Mouse (Mus musculus): Measurements from ENCODE around the gene Mical2. TPM values are rescaled to one million over a fixed set of nuclear protein-coding genes. Genes with fewer than 3 reads are reported as not detected.

Gene Mical2
- polyA plus RNA-seq, 1 experiment from 2014 or later, result 105 TPM

GRCm38 (mm10) chr7:112212921-112213721 is 12.5 kb upstream of the Mical2 start:
- ATAC-seq (ENCODE audit: extremely low read depth, insufficient number of reproducible peaks, low FRiP score, low TSS enrichment), result no peak

DNA sequence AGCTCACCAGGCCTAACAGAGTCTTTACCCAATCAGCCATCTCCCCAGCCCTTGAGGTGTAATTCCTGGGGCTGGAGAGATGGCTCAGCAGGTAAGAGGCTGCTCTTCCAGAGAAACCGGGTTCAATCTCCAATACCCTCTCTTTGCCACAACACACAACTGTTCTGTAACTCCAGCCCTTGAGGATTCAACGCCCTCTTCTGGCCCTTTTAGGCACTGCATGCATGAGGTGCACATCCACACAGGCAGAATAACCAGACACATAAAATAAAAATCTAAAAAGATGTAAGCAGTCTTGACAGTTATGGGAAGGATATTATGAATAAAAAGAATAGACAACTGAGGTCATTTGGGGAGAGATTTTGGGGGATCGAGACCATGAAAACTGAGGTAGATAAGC is 9.8 kb upstream of the Mical2 start:
- no peak overlapping the region for H3K4me3 ChIP-seq
- peaks cover 55% of the 10 kb centered on the region for H3K4me1 ChIP-seq
- H3K9me3 ChIP-seq, result peaks cover 6% of the 10 kb centered on the region; the same call in 1 of the 2 replicates
- ATAC-seq (ENCODE audit: extremely low read depth, insufficient number of reproducible peaks, low FRiP score, low TSS enrichment), result no peak
- H3K36me3 ChIP-seq, result no peaks in the 10 kb centered on the region
- 72% methylated on average over 3 of the region's 3 CpGs for WGBS
- H3K9ac ChIP-seq, result no peak overlapping the region
- no peak overlapping the region; the same call in 1 of the 2 replicates for H3K27ac ChIP-seq (replicated peaks)
- no peak overlapping the region for H3K4me2 ChIP-seq
- no peaks in the 10 kb centered on the region for H3K27me3 ChIP-seq (replicated peaks)

More at GRCm38 (mm10) chr7:112212921-112213721, 12.5 kb upstream of the Mical2 start:
- H3K4me2 ChIP-seq, result no peak overlapping the region
- 51% methylated on average over 8 of the region's 8 CpGs for WGBS
- peak overlapping the region; percentile 50 for H3K9ac ChIP-seq
- no peak overlapping the region for H3K4me3 ChIP-seq
- no peaks in the 10 kb centered on the region for H3K9me3 ChIP-seq
- peaks cover 70% of the 10 kb centered on the region for H3K4me1 ChIP-seq
- H3K27me3 ChIP-seq (replicated peaks), result no peaks in the 10 kb centered on the region
- peak overlapping the region; percentile 66 for H3K27ac ChIP-seq (replicated peaks)
- no peaks in the 10 kb centered on the region for H3K36me3 ChIP-seq

DNA sequence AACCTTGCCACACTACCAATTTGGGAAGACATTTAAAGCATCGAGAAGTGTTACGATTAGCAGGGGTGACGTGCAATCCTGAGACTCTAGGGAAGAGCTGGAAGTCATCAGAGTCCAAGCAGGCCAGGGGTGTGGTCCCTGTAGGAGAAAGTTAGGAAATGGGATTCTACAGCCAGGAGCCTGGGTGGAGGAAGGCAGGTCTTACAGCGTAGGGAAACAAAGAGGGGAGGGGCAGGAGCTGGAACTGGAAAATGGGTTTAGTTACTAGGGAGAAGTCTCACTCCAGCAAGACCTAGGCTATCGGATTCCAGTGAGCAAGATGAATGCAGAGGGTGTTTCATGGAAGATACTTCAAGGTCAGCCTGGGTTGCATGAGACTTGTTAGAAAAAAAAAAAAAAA is 8.9 kb upstream of the Mical2 start:
- Histone ChIP-seq H3K4me1 (peaks cover 52% of the 10 kb centered on the region), H3K9ac (no peak overlapping the region), H3K4me3 (no peak overlapping the region), H3K4me2 (no peak overlapping the region), H3K9me3 (peaks cover 7% of the 10 kb centered on the region; the same call in 1 of the 2 replicates), H3K27ac (replicated peaks) (peak overlapping the region; percentile 72), H3K36me3 (no peaks in the 10 kb centered on the region), H3K27me3 (replicated peaks) (no peaks in the 10 kb centered on the region)
- ATAC-seq (ENCODE audit: extremely low read depth, insufficient number of reproducible peaks, low FRiP score, low TSS enrichment), result no peak
- 36% methylated on average over 5 of the region's 5 CpGs for WGBS

DNA sequence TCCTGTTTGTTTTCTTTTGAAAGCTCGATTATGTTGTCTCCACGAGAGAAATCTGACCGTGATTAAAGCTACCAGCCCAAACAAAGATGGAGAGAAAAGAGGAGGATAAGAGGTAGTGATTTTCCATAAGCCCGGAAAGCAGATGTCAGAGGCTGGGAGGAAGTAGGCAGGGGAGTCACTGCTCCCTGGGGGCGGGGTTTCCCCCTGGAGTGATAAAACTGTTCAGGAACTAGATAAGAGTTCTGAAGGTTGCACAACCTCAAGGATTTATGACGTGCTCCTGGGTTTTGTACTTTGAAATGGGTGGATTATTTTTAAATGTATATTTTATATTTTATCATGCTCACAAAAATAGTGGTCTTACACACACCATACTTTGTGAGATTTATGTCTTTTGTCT is 8.4 kb upstream of the Mical2 start:
- Histone ChIP-seq H3K4me2 (no peak overlapping the region), H3K27ac (replicated peaks) (peak overlapping the region; percentile 72), H3K9me3 (peaks cover 7% of the 10 kb centered on the region; the same call in 1 of the 2 replicates), H3K4me3 (no peak overlapping the region), H3K36me3 (no peaks in the 10 kb centered on the region), H3K4me1 (peaks cover 57% of the 10 kb centered on the region), H3K9ac (no peak overlapping the region), H3K27me3 (replicated peaks) (no peaks in the 10 kb centered on the region)
- 23% methylated on average over 6 of the region's 6 CpGs for WGBS
- ATAC-seq (ENCODE audit: extremely low read depth, insufficient number of reproducible peaks, low FRiP score, low TSS enrichment), result no peak

DNA sequence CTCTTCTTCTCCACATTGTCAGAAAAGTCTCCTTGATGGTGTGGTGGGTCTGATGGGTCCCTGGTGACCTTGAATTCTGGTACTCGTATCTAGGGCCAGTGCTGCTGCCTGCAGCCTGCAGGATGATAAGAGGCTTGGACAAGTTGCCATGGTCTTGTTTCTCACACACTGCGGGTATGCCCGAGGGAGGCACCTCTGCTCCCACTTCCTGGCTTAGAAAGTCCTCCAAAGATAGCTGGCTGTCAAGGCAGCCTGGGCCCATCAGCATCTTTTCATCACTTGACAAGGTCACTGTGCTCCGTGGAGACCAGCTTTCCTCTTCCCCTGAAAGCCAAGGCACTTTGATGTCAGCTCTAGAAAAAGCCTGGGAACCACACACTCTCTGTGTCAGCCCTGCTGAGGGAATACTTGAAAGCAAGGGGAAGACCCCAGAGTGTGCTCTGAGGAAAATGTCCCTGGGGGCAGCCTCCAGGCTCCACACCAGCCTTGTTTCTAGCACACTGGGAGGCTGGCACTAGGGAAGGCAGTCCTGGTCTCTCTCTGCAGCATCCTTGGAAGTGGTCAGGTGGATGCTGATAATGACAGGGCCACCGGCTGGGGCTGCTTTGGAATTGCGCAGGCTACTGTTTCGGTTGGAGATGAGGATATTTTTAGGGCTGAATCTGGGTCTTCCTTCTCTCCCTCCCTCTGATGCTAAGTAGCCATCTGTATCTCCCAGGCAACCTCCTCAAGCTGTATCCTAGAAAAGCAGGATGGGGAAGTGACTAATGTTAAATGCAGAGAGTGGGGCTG is 2.7 kb upstream of the Mical2 start:
- peak overlapping the region; percentile 92 for H3K27ac ChIP-seq (replicated peaks)
- peaks cover 60% of the 10 kb centered on the region for H3K4me1 ChIP-seq
- peak overlapping the region; percentile 22; the same call in 1 of the 2 replicates for H3K4me2 ChIP-seq

GRCm38 (mm10) chr7:112224854-112225253 is 802 bp upstream of the Mical2 start:
- Histone ChIP-seq H3K9ac (peak overlapping the region; percentile 74), H3K4me2 (peak overlapping the region; percentile 85), H3K27ac (replicated peaks) (peak overlapping the region; percentile 84), H3K36me3 (peaks cover 23% of the 10 kb centered on the region), H3K27me3 (replicated peaks) (no peaks in the 10 kb centered on the region), H3K9me3 (peaks cover 7% of the 10 kb centered on the region; the same call in 1 of the 2 replicates), H3K4me3 (peak overlapping the region; percentile 87), H3K4me1 (peaks cover 70% of the 10 kb centered on the region)
- ATAC-seq (ENCODE audit: extremely low read depth, insufficient number of reproducible peaks, low FRiP score, low TSS enrichment), result no peak
- whole genome bisulfite sequencing, result 68% methylated on average over 12 of the region's 12 CpGs

More for the DNA sequence above, 2.7 kb upstream of the Mical2 start:
- Histone ChIP-seq H3K27me3 (replicated peaks) (no peaks in the 10 kb centered on the region), H3K9me3 (peaks cover 7% of the 10 kb centered on the region; the same call in 1 of the 2 replicates), H3K36me3 (peaks cover 8% of the 10 kb centered on the region), H3K9ac (peak overlapping the region; percentile 48), H3K4me3 (no peak overlapping the region)
- ATAC-seq (ENCODE audit: extremely low read depth, insufficient number of reproducible peaks, low FRiP score, low TSS enrichment), result no peak
- 12% methylated on average over 7 of the region's 7 CpGs for WGBS

GRCm38 (mm10) chr7:112226446-112227265 is 1.0 kb downstream of the Mical2 start:
- Histone ChIP-seq H3K9ac (peak overlapping the region; percentile 93), H3K4me2 (peak overlapping the region; percentile 85), H3K27ac (replicated peaks) (peak overlapping the region; percentile 94), H3K4me3 (peak overlapping the region; percentile 87), H3K4me1 (peaks cover 84% of the 10 kb centered on the region), H3K27me3 (replicated peaks) (no peaks in the 10 kb centered on the region), H3K9me3 (no peaks in the 10 kb centered on the region), H3K36me3 (peaks cover 38% of the 10 kb centered on the region)
- 2% methylated on average over 24 of the region's 24 CpGs for WGBS
- no peak for ATAC-seq (ENCODE audit: extremely low read depth, insufficient number of reproducible peaks, low FRiP score, low TSS enrichment)

GRCm38 (mm10) chr7:112227266-112227562 is 1.6 kb downstream of the Mical2 start:
- Histone ChIP-seq H3K4me3 (peak overlapping the region; percentile 87), H3K4me2 (peak overlapping the region; percentile 85), H3K4me1 (peaks cover 84% of the 10 kb centered on the region), H3K27me3 (replicated peaks) (no peaks in the 10 kb centered on the region), H3K9me3 (no peaks in the 10 kb centered on the region), H3K36me3 (peaks cover 43% of the 10 kb centered on the region), H3K9ac (peak overlapping the region; percentile 93), H3K27ac (replicated peaks) (peak overlapping the region; percentile 94)
- no peak for ATAC-seq (ENCODE audit: extremely low read depth, insufficient number of reproducible peaks, low FRiP score, low TSS enrichment)
- WGBS, result 9% methylated on average over 6 of the region's 6 CpGs

- H3K27me3 ChIP-seq (replicated peaks), result no peaks in the 10 kb centered on the region
- peak overlapping the region; percentile 94 for H3K27ac ChIP-seq (replicated peaks)
- H3K4me3 ChIP-seq, result peak overlapping the region; percentile 87
- H3K9me3 ChIP-seq, result no peaks in the 10 kb centered on the region
- H3K4me2 ChIP-seq, result peak overlapping the region; percentile 85
- peaks cover 84% of the 10 kb centered on the region for H3K4me1 ChIP-seq
- ATAC-seq (ENCODE audit: extremely low read depth, insufficient number of reproducible peaks, low FRiP score, low TSS enrichment), result no peak
- H3K9ac ChIP-seq, result peak overlapping the region; percentile 93
- 20% methylated on average over 20 of the region's 20 CpGs for WGBS
- peaks cover 61% of the 10 kb centered on the region for H3K36me3 ChIP-seq
Observed at GRCm38 (mm10) chr7:112228827-112229498, 3.3 kb downstream of the Mical2 start.

DNA sequence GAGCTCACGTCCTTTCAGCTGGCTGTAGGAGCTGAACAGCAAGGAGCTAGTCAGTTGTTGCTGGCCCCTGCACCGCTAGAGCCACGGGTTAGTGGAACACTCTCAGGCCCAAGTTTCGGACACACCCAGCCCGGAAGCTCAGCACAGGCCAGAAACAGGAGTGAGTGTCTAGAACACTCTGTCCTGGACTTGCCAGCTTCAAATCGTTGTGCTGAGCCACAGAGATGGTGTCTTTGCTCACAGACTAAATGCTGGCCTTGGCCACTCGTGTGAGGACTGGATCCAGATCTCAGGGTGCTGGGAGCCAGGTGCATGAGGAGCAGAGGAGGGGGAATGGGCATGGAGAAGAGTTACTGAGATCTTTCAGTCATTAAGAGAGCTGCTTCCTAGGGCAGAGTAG is 6.1 kb downstream of the Mical2 start:
- WGBS, result 59% methylated on average over 7 of the region's 7 CpGs
- Histone ChIP-seq H3K36me3 (peaks cover 86% of the 10 kb centered on the region), H3K27ac (replicated peaks) (peak overlapping the region; percentile 73), H3K9ac (peak overlapping the region; percentile 34), H3K27me3 (replicated peaks) (no peaks in the 10 kb centered on the region), H3K4me1 (peaks cover 95% of the 10 kb centered on the region), H3K4me3 (no peak overlapping the region), H3K9me3 (no peaks in the 10 kb centered on the region), H3K4me2 (peak overlapping the region; percentile 0; the same call in 1 of the 2 replicates)
- no peak for ATAC-seq (ENCODE audit: extremely low read depth, insufficient number of reproducible peaks, low FRiP score, low TSS enrichment)

All from heart, embryonic 13.5 days (tissue).